Mouse (Mus musculus): Measurements from ENCODE around the gene Tnrc18. TPM values are rescaled to one million over a fixed set of nuclear protein-coding genes. Genes with fewer than 3 reads are reported as not detected.

Gene Tnrc18
- total RNA-seq, 2 experiments from 2014 or later = 0.85 to 8.8 TPM

GRCm38 (mm10) chr5:142747026-142747629 lies 70.3 kb downstream of the Tnrc18 start:
- ATAC-seq (replicated peaks; ENCODE audit: low FRiP score, low TSS enrichment, poor library complexity, severe bottlenecking) = no peak

- ATAC-seq (replicated peaks; ENCODE audit: low FRiP score, low TSS enrichment, poor library complexity, severe bottlenecking) = no peak
These were observed 77.5 kb downstream of the Tnrc18 start for GRCm38 (mm10) chr5:142739941-142740340.

GRCm38 (mm10) chr5:142731916-142732315 lies 85.5 kb downstream of the Tnrc18 start:
- no peak for ATAC-seq (replicated peaks; ENCODE audit: low FRiP score, low TSS enrichment, poor library complexity, severe bottlenecking)

GRCm38 (mm10) chr5:142730295-142730694 lies 87.2 kb downstream of the Tnrc18 start:
- ATAC-seq (replicated peaks; ENCODE audit: low FRiP score, low TSS enrichment, poor library complexity, severe bottlenecking) = no peak

- no peak for ATAC-seq (replicated peaks; ENCODE audit: low FRiP score, low TSS enrichment, poor library complexity, severe bottlenecking)
These were observed 89.2 kb downstream of the Tnrc18 start for GRCm38 (mm10) chr5:142728301-142728700.

GRCm38 (mm10) chr5:142726748-142727147 lies 90.7 kb downstream of the Tnrc18 start:
- ATAC-seq (replicated peaks; ENCODE audit: low FRiP score, low TSS enrichment, poor library complexity, severe bottlenecking) = no peak

GRCm38 (mm10) chr5:142724265-142724664 lies 93.2 kb downstream of the Tnrc18 start:
- ATAC-seq (replicated peaks; ENCODE audit: low FRiP score, low TSS enrichment, poor library complexity, severe bottlenecking) = no peak

GRCm38 (mm10) chr5:142723520-142724133 lies 93.8 kb downstream of the Tnrc18 start:
- ATAC-seq (replicated peaks; ENCODE audit: low FRiP score, low TSS enrichment, poor library complexity, severe bottlenecking) = peak; percentile 86

GRCm38 (mm10) chr5:142719897-142720296 lies 97.6 kb downstream of the Tnrc18 start:
- ATAC-seq (replicated peaks; ENCODE audit: low FRiP score, low TSS enrichment, poor library complexity, severe bottlenecking) = no peak

- ATAC-seq (replicated peaks; ENCODE audit: low FRiP score, low TSS enrichment, poor library complexity, severe bottlenecking) = no peak
These were observed 99.0 kb downstream of the Tnrc18 start for GRCm38 (mm10) chr5:142718486-142718885.

- ATAC-seq (replicated peaks; ENCODE audit: low FRiP score, low TSS enrichment, poor library complexity, severe bottlenecking) = peak; percentile 53
These were observed 99.4 kb downstream of the Tnrc18 start for GRCm38 (mm10) chr5:142718037-142718436.

GRCm38 (mm10) chr5:142716056-142716455 lies 101.4 kb downstream of the Tnrc18 start:
- ATAC-seq (replicated peaks; ENCODE audit: low FRiP score, low TSS enrichment, poor library complexity, severe bottlenecking) = no peak

GRCm38 (mm10) chr5:142715059-142715458 lies 102.4 kb downstream of the Tnrc18 start:
- ATAC-seq (replicated peaks; ENCODE audit: low FRiP score, low TSS enrichment, poor library complexity, severe bottlenecking) = no peak

- no peak for ATAC-seq (replicated peaks; ENCODE audit: low FRiP score, low TSS enrichment, poor library complexity, severe bottlenecking)
These were observed 103.5 kb downstream of the Tnrc18 start for GRCm38 (mm10) chr5:142713966-142714365.

- ATAC-seq (replicated peaks; ENCODE audit: low FRiP score, low TSS enrichment, poor library complexity, severe bottlenecking) = no peak
These were observed 105.1 kb downstream of the Tnrc18 start for GRCm38 (mm10) chr5:142712373-142712772.

- no peak for ATAC-seq (replicated peaks; ENCODE audit: low FRiP score, low TSS enrichment, poor library complexity, severe bottlenecking)
These were observed 108.0 kb downstream of the Tnrc18 start for GRCm38 (mm10) chr5:142709436-142709835.

- ATAC-seq (replicated peaks; ENCODE audit: low FRiP score, low TSS enrichment, poor library complexity, severe bottlenecking) = no peak
These were observed 109.8 kb downstream of the Tnrc18 start for GRCm38 (mm10) chr5:142707709-142708108.

GRCm38 (mm10) chr5:142703569-142703968 lies 113.9 kb downstream of the Tnrc18 start:
- no peak for ATAC-seq (replicated peaks; ENCODE audit: low FRiP score, low TSS enrichment, poor library complexity, severe bottlenecking)

GRCm38 (mm10) chr5:142702511-142703138 lies 114.8 kb downstream of the Tnrc18 start:
- ATAC-seq (replicated peaks; ENCODE audit: low FRiP score, low TSS enrichment, poor library complexity, severe bottlenecking) = 0 out of 2 replicates have a peak, but pooled peaks have one; percentile 1

- ATAC-seq (replicated peaks; ENCODE audit: low FRiP score, low TSS enrichment, poor library complexity, severe bottlenecking) = peak; percentile 29
These were observed 115.6 kb downstream of the Tnrc18 start for GRCm38 (mm10) chr5:142701651-142702510.

All from megakaryocyte-erythroid progenitor cell, adult 5-6 weeks (primary cell).